Mouse (Mus musculus): ENCODE measurements around the gene Lcn12. TPM values are rescaled to one million over a fixed set of nuclear protein-coding genes. Genes with fewer than 3 reads are reported as not detected.

Lcn12 gene
- polyA plus RNA-seq, 1 experiment from 2014 or later, result not detected

DNA sequence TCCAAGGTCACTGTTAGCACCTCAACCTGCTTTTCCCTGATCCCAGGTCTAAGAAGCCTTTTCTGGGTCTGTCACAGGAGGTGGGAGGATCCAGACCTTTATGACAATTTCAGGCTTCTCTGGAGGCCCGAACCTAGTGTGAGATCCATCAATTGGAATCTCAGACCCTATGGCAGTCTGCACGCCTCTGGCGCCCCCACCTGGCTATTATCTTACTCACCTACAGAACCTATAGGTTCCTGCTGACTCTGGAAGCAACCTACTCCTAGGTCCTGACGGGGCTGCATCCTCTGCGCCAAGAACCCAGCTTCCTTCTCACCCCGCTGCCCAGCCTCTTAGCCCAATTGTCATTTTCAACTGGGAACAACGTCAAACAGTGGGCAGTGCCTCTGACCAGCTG lies 10.7 kb downstream of the Lcn12 start:
- no peak for ATAC-seq (ENCODE audit: low read depth)
- Histone ChIP-seq H3K27me3 (replicated peaks; ENCODE audit: control insufficient read depth, insufficient read depth, low read length) (no peaks in the 10 kb centered on the region), H3K36me3 (ENCODE audit: control insufficient read depth, insufficient read depth, low read length) (no peaks in the 10 kb centered on the region), H3K27ac (replicated peaks; ENCODE audit: low read depth, low read length) (no peak overlapping the region), H3K4me2 (ENCODE audit: low read depth, low read length) (no peak overlapping the region), H3K4me3 (ENCODE audit: low read depth, low read length) (no peak overlapping the region), H3K9ac (ENCODE audit: low read depth, low read length) (no peak overlapping the region), H3K9me3 (ENCODE audit: control insufficient read depth, low read length) (no peaks in the 10 kb centered on the region), H3K4me1 (ENCODE audit: control insufficient read depth, insufficient read depth, low read length) (no peaks in the 10 kb centered on the region)
- WGBS, result 28% methylated on average over 7 of the region's 7 CpGs
- DNase-seq (ENCODE audit: low spot score), result peak; percentile 39

DNA sequence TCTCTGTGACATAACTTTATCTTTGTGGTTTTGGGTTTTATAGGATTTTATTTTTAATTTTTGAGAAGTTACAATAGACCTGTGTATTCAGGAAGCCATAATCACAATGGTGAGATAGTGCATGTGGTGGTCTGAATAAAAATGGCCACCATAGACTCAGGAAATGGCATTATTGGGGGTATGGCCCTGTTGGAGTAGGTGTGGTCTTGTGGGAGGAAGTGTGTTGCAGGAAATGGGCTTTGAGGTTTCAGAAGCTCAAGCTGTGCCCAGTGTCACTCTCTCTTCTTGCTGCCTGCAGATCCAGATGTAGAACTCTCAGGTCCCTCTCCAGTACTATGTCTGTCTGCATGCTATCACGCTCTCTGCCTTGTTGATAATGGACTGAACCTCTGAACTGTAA lies 13.2 kb downstream of the Lcn12 start:
- no peaks in the 10 kb centered on the region for H3K36me3 ChIP-seq (ENCODE audit: control insufficient read depth, insufficient read depth, low read length)
- ATAC-seq (ENCODE audit: low read depth) (no peak), DNase-seq (ENCODE audit: low spot score) (no peak)
- no peaks in the 10 kb centered on the region for H3K9me3 ChIP-seq (ENCODE audit: control insufficient read depth, low read length)
- H3K4me2 ChIP-seq (ENCODE audit: low read depth, low read length), result no peak overlapping the region
- WGBS, result 82% methylated on average over 1 of the region's 1 CpGs
- H3K4me3 ChIP-seq (ENCODE audit: low read depth, low read length), result no peak overlapping the region
- no peak overlapping the region for H3K27ac ChIP-seq (replicated peaks; ENCODE audit: low read depth, low read length)
- no peak overlapping the region for H3K9ac ChIP-seq (ENCODE audit: low read depth, low read length)
- no peaks in the 10 kb centered on the region for H3K27me3 ChIP-seq (replicated peaks; ENCODE audit: control insufficient read depth, insufficient read depth, low read length)
- H3K4me1 ChIP-seq (ENCODE audit: control insufficient read depth, insufficient read depth, low read length), result no peaks in the 10 kb centered on the region

DNA sequence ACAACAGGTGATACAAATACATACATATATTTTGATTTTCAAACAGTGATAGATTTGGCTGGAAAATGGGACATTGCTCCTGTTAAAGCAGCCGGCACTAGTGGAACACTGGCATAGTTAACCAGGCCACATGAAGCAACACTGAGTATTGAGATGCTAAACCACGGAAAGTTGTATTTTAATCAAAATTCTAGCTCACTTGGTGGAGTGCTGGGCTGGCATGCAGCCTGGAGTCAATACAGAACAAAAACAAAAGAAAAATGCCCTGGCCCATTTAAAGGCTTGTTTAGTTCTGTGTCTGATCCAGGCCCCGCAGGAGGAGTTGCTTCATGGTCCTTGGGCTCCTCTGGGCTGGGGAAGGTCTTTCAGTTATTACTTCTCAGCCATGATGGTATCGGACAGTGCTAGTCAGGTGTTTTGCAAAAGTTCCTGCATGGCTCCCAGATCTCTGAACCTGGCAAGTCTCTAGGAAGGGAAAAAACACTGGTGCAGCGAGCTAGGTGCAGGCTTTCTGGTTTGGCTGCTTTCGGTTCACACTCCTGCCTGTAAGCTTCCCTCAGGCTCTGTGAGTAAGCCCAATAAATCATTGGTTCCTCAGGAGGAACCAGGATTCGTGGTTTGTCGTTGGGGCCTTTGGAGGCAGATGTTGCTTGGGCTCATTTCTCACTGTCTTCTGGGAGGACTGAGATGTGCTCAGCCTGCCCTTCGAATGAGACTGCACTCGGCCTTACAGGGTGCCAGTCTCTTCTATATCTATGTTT lies 14.0 kb downstream of the Lcn12 start:
- Histone ChIP-seq H3K4me1 (ENCODE audit: control insufficient read depth, insufficient read depth, low read length) (no peaks in the 10 kb centered on the region), H3K27me3 (replicated peaks; ENCODE audit: control insufficient read depth, insufficient read depth, low read length) (no peaks in the 10 kb centered on the region), H3K9me3 (ENCODE audit: control insufficient read depth, low read length) (no peaks in the 10 kb centered on the region), H3K4me3 (ENCODE audit: low read depth, low read length) (no peak overlapping the region), H3K4me2 (ENCODE audit: low read depth, low read length) (no peak overlapping the region), H3K36me3 (ENCODE audit: control insufficient read depth, insufficient read depth, low read length) (no peaks in the 10 kb centered on the region), H3K27ac (replicated peaks; ENCODE audit: low read depth, low read length) (no peak overlapping the region), H3K9ac (ENCODE audit: low read depth, low read length) (no peak overlapping the region)
- DNase-seq (ENCODE audit: low spot score) (peak; percentile 52), ATAC-seq (ENCODE audit: low read depth) (no peak)
- 72% methylated on average over 10 of the region's 10 CpGs for WGBS

GRCm38 (mm10) chr2:25477967-25478675 lies 15.6 kb downstream of the Lcn12 start:
- no peak for ATAC-seq (ENCODE audit: low read depth)
- H3K27ac ChIP-seq (replicated peaks; ENCODE audit: low read depth, low read length), result no peak overlapping the region
- no peaks in the 10 kb centered on the region for H3K27me3 ChIP-seq (replicated peaks; ENCODE audit: control insufficient read depth, insufficient read depth, low read length)
- H3K9ac ChIP-seq (ENCODE audit: low read depth, low read length), result no peak overlapping the region
- H3K4me3 ChIP-seq (ENCODE audit: low read depth, low read length), result no peak overlapping the region
- DNase-seq (ENCODE audit: low spot score), result no peak
- H3K4me2 ChIP-seq (ENCODE audit: low read depth, low read length), result no peak overlapping the region
- 88% methylated on average over 3 of the region's 3 CpGs for WGBS
- no peaks in the 10 kb centered on the region for H3K9me3 ChIP-seq (ENCODE audit: control insufficient read depth, low read length)
- H3K4me1 ChIP-seq (ENCODE audit: control insufficient read depth, insufficient read depth, low read length), result no peaks in the 10 kb centered on the region
- H3K36me3 ChIP-seq (ENCODE audit: control insufficient read depth, insufficient read depth, low read length), result no peaks in the 10 kb centered on the region

- H3K27ac ChIP-seq (replicated peaks; ENCODE audit: low read depth, low read length), result no peak overlapping the region
- no peaks in the 10 kb centered on the region for H3K27me3 ChIP-seq (replicated peaks; ENCODE audit: control insufficient read depth, insufficient read depth, low read length)
- DNase-seq (ENCODE audit: low spot score), result no peak
- no peaks in the 10 kb centered on the region for H3K9me3 ChIP-seq (ENCODE audit: control insufficient read depth, low read length)
- H3K4me3 ChIP-seq (ENCODE audit: low read depth, low read length), result no peak overlapping the region
- H3K4me2 ChIP-seq (ENCODE audit: low read depth, low read length), result no peak overlapping the region
- H3K4me1 ChIP-seq (ENCODE audit: control insufficient read depth, insufficient read depth, low read length), result no peaks in the 10 kb centered on the region
- H3K9ac ChIP-seq (ENCODE audit: low read depth, low read length), result no peak overlapping the region
- WGBS, result 86% methylated on average over 7 of the region's 8 CpGs
- H3K36me3 ChIP-seq (ENCODE audit: control insufficient read depth, insufficient read depth, low read length), result no peaks in the 10 kb centered on the region
- ATAC-seq (ENCODE audit: low read depth), result no peak
Measured at GRCm38 (mm10) chr2:25477541-25477940, 16.2 kb downstream of the Lcn12 start.

DNA sequence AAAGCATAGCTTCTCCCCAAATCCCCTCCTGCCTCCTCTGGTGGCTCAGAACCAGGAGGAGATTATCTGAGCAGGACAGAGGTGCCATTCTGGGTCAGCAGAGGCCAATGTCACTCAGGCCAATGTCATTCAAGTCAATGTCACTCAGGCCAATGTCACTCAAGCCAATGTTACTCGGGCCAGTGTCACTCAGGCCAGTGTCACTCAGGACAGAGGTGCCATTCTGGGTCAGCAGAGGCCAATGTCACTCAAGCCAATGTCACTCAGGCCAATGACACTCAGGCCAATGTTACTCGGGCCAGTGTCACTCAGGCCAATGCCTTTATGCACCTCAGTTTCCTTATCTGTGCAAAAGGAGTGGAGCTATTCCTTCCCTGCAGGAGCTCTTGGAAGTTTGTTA lies 21.2 kb downstream of the Lcn12 start:
- no peak for ATAC-seq (ENCODE audit: low read depth)
- WGBS, result 76% methylated on average over 2 of the region's 2 CpGs
- H3K4me1 ChIP-seq (ENCODE audit: control insufficient read depth, insufficient read depth, low read length), result 0 out of 2 replicates have a peak, but pooled peaks cover 3% of the 10 kb centered on the region
- H3K9me3 ChIP-seq (ENCODE audit: control insufficient read depth, low read length), result no peaks in the 10 kb centered on the region
- H3K36me3 ChIP-seq (ENCODE audit: control insufficient read depth, insufficient read depth, low read length), result no peaks in the 10 kb centered on the region
- H3K27me3 ChIP-seq (replicated peaks; ENCODE audit: control insufficient read depth, insufficient read depth, low read length), result no peaks in the 10 kb centered on the region
- H3K4me3 ChIP-seq (ENCODE audit: low read depth, low read length), result no peak overlapping the region
- H3K9ac ChIP-seq (ENCODE audit: low read depth, low read length), result no peak overlapping the region
- no peak overlapping the region for H3K4me2 ChIP-seq (ENCODE audit: low read depth, low read length)
- DNase-seq (ENCODE audit: low spot score), result no peak
- H3K27ac ChIP-seq (replicated peaks; ENCODE audit: low read depth, low read length), result no peak overlapping the region

GRCm38 (mm10) chr2:25469969-25470368 lies 23.7 kb downstream of the Lcn12 start, which contains the start of gene Ptgds:
Ptgds (minus strand) TSS chr2:25470046.
- Histone ChIP-seq H3K4me1 (ENCODE audit: control insufficient read depth, insufficient read depth, low read length) (peaks cover 9% of the 10 kb centered on the region; the same call in 1 of the 2 replicates), H3K4me3 (ENCODE audit: low read depth, low read length) (no peak within 1 kb of the TSS), H3K36me3 (ENCODE audit: control insufficient read depth, insufficient read depth, low read length) (no peaks in the 10 kb centered on the region), H3K4me2 (ENCODE audit: low read depth, low read length) (no peak within 1 kb of the TSS), H3K9me3 (ENCODE audit: control insufficient read depth, low read length) (no peaks in the 10 kb centered on the region), H3K27ac (replicated peaks; ENCODE audit: low read depth, low read length) (no peak within 1 kb of the TSS), H3K27me3 (replicated peaks; ENCODE audit: control insufficient read depth, insufficient read depth, low read length) (no peaks in the 10 kb centered on the region), H3K9ac (ENCODE audit: low read depth, low read length) (no peak within 1 kb of the TSS)
- ATAC-seq (ENCODE audit: low read depth), result no peak
- no peak for DNase-seq (ENCODE audit: low spot score)
- WGBS, result 51% methylated on average over 6 of the region's 6 CpGs

DNA sequence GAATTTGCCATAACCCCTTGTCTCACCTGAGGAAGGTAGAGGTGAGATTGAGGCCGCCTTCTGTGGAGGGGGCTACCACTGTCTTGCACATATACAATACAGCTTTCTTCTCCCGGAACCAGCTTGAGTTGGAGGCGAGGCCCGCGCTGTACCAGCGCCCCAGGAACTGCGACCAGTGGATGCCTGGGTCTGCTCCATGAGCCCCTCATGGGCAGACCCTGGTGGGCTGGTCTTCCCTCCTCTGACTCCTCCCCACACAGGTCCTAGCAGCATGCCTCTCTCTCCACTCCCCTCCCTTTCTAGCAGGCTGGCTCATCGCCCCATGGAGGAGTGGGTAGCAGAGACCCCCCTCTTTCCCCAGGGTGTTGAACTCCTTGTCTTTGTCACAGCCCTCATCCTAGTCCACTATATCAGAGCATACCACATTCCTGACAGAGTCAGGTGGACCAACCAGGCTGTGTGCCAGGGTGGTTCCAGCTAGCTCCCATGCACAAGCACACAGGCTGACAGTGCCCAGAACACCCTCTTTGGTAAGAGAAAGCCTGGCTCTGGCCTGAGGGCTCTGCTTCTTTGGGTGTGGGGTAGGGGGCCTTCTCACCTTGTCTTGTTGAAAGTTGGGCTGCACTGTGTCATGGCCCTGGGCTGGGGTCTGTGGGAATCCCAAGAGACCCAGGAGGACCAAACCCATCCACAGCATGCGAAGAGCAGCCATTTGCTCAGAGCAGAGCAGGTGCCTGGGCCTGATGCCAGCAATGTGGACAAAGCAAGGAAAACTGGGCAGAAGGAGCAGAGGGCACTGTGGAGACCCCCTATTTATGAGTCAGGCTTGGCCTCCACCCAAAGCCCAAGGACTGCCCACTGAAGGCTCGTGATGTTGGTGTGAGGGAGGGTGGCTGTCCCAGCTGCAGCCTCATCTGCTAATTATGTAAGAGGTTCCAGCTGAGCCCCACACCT lies 24.5 kb downstream of the Lcn12 start:
- DNase-seq (ENCODE audit: low spot score) (peak; percentile 31), ATAC-seq (ENCODE audit: low read depth) (peak; percentile 60; the same call in 1 of the 2 replicates)
- 71% methylated on average over 10 of the region's 10 CpGs for WGBS
- Histone ChIP-seq H3K27ac (replicated peaks; ENCODE audit: low read depth, low read length) (no peak overlapping the region), H3K4me1 (ENCODE audit: control insufficient read depth, insufficient read depth, low read length) (peaks cover 9% of the 10 kb centered on the region; the same call in 1 of the 2 replicates), H3K27me3 (replicated peaks; ENCODE audit: control insufficient read depth, insufficient read depth, low read length) (no peaks in the 10 kb centered on the region), H3K9ac (ENCODE audit: low read depth, low read length) (no peak overlapping the region), H3K4me2 (ENCODE audit: low read depth, low read length) (no peak overlapping the region), H3K9me3 (ENCODE audit: control insufficient read depth, low read length) (no peaks in the 10 kb centered on the region), H3K4me3 (ENCODE audit: low read depth, low read length) (no peak overlapping the region), H3K36me3 (ENCODE audit: control insufficient read depth, insufficient read depth, low read length) (no peaks in the 10 kb centered on the region)
